ENCODE assay signal across 15 mouse cellular contexts in the genomic region with DNA sequence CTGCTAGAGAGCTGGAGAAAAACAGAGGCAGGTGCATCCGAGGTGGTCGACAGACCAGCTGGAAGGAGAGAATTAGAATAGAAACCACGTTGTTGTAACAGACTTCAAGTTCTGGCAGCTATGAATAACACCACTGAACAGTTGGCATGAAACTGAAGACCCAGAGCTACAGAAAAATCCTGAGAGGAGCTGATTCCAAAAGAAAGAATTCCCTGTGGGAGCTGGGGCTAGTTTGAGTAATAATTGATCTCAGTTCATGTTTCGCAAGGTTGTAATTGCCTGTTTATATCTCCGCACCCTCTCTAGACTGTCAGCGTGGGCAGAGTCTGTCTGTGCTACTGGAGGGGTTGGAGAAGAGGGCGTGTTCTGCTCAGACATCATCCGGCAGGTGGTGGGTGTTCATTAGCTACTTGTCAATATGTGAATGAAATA.
DNase-seq lines count a peak whose midpoint lies in the region; ATAC-seq and TF ChIP-seq lines count a peak whose summit lies in the region.
"Had no signal": no experiment of that assay in that cellular context is flagged by ENCODE, and none has a peak within 500 bp of the region (broad histone marks: within the 10 kb centered on the region; RNA-seq: fewer than 3 reads in every experiment).

No protein-coding gene starts in this region.

- H3K27me3 ChIP-seq in C2C12 (ENCODE audit: control insufficient read depth, insufficient read depth, insufficient read length), result no peaks in the 10 kb centered on the region
- H3K27me3 ChIP-seq: limb, embryonic 15.5 days; midbrain, embryonic 12.5 days had no signal

- DNase-seq in cerebellum, postnatal 36 days, result no peak
- peak; percentile 46 for DNase-seq in layer of hippocampus, adult 11-12 months (ENCODE audit: low spot score)
- no peak for DNase-seq in layer of hippocampus, postnatal 25 days (ENCODE audit: extremely low spot score in 1 of 2, low spot score in 1 of 2)
- DNase-seq in layer of hippocampus, adult 2 months (ENCODE audit: low spot score in 2 of 2), result peak; percentile 54 to 72
- no peak for DNase-seq in thymus, postnatal 36 days
- no peak for DNase-seq in adrenal gland, postnatal 4 days (ENCODE audit: low spot score in 2 of 2)
- DNase-seq: adrenal gland, postnatal 14 days; cerebellum, adult 11-12 months; kidney, postnatal 36 days; lung, postnatal 14 days; thymus, adult 18-20 months had no signal

- H3ac ChIP-seq in C2C12 (ENCODE audit: control insufficient read depth, insufficient read length, low read depth), result no peak overlapping the region

- no peaks in the 10 kb centered on the region for H3K36me3 ChIP-seq in C2C12 (ENCODE audit: control insufficient read depth, insufficient read depth)
- H3K36me3 ChIP-seq: limb, embryonic 15.5 days; midbrain, embryonic 12.5 days had no signal

- peak overlapping the region; percentile 46; the same call in 1 of the 2 replicates for H3K27ac ChIP-seq in layer of hippocampus, adult 2 months
- H3K27ac ChIP-seq: limb, embryonic 15.5 days; midbrain, embryonic 12.5 days had no signal

- 0 out of 2 replicates have a peak, but pooled peaks have one; percentile 36 for ATAC-seq in cerebellum, adult (ENCODE audit: insufficient number of reproducible peaks, low FRiP score, low TSS enrichment)

- no peaks in the 10 kb centered on the region for H3K79me3 ChIP-seq in C2C12 (ENCODE audit: low read depth)

- TF ChIP-seq CTCF in C2C12 (IDR thresholded peaks at IDR 0.05; ENCODE audit: control insufficient read depth, insufficient read depth, insufficient read length), result no peak
- TF ChIP-seq CTCF in layer of hippocampus, adult 2 months (conservative IDR thresholded peaks at IDR 0.05), result no peak

- no peaks in the 10 kb centered on the region for H3K79me2 ChIP-seq in C2C12 (ENCODE audit: control insufficient read depth, insufficient read depth)

- H3K4me3 ChIP-seq in C2C12 (ENCODE audit: insufficient read depth, poor library complexity, severe bottlenecking), result no peak overlapping the region
- H3K4me3 ChIP-seq in layer of hippocampus, adult 2 months, result peak overlapping the region; percentile 17; the same call in 1 of the 2 replicates
- H3K4me3 ChIP-seq: limb, embryonic 15.5 days; midbrain, embryonic 12.5 days had no signal

TF ChIP-seq in C2C12, 6 proteins besides CTCF, POLR2A, EP300 and RAD21:
- TF ChIP-seq FOSL1 (IDR thresholded peaks at IDR 0.05; ENCODE audit: insufficient read depth, low read length, poor library complexity, severe bottlenecking) (no peak), MYOD1 (IDR thresholded peaks at IDR 0.05; ENCODE audit: control insufficient read depth, insufficient read length, low read depth) (peak; percentile 2), MAX (IDR thresholded peaks at IDR 0.05) (no peak)

Comparison
In these comparisons a context has a peak if more than half of its experiments do, and no peak if none do; other contexts are left out.
1. DNase-seq: peak in layer of hippocampus, adult 11-12 months (single experiment) and layer of hippocampus, adult 2 months (2 of 2); none in cerebellum, postnatal 36 days (0 of 2), layer of hippocampus, postnatal 25 days (0 of 2), thymus, postnatal 36 days (0 of 2) and adrenal gland, postnatal 4 days (0 of 2).